Mouse (Mus musculus) regulatory T cell (primary cell): ENCODE data around the gene Rreb1.

Source experiments
- in situ Hi-C: fragments of 300-600 bp; cut with MboI, MseI; formaldehyde crosslinking; loops from one replicate; pipeline ENCODE4 v1.15.1; 2025; ENCODE audit warnings: high pct_unique_total_duplicates

The Rreb1 gene

GRCm38 (mm10) chr13:37969988-37970387, 191.8 kb downstream of the Rreb1 start:
- in situ Hi-C loops: no loop called here

GRCm38 (mm10) chr13:37970887-37971530, 192.8 kb downstream of the Rreb1 start:
- in situ Hi-C loops: no loop called here

- in situ Hi-C loops: no loop called here
Observed at GRCm38 (mm10) chr13:37974036-37974435, 195.8 kb downstream of the Rreb1 start.

- in situ Hi-C loops: no loop called here
Observed at GRCm38 (mm10) chr13:37974731-37975130, 196.5 kb downstream of the Rreb1 start.

- in situ Hi-C loops: no loop called here
Observed at GRCm38 (mm10) chr13:37979506-37979905, 201.3 kb downstream of the Rreb1 start.

- in situ Hi-C loops: no loop called here
Observed at GRCm38 (mm10) chr13:37980346-37980745, 202.1 kb downstream of the Rreb1 start.

- in situ Hi-C loops: no loop called here
Observed at GRCm38 (mm10) chr13:37981063-37981462, 202.9 kb downstream of the Rreb1 start.

- in situ Hi-C loops: no loop called here
Observed at GRCm38 (mm10) chr13:37986166-37986565, 208.0 kb downstream of the Rreb1 start.

GRCm38 (mm10) chr13:37989701-37990100, 211.5 kb downstream of the Rreb1 start:
- in situ Hi-C loops: loop anchor here (10.0 kb wide), 1 partner anchor 645 kb away; the partner anchor contains the start of gene Bloc1s5

- in situ Hi-C loops: loop anchor here (10.0 kb wide), 1 partner anchor 642 kb away; the partner anchor contains the start of gene Bloc1s5
Observed at GRCm38 (mm10) chr13:37992638-37993371, 214.6 kb downstream of the Rreb1 start.

- in situ Hi-C loops: loop anchor here (10.0 kb wide), 1 partner anchor 641 kb away; the partner anchor contains the start of gene Bloc1s5
Observed at GRCm38 (mm10) chr13:37993376-37993703, 215.1 kb downstream of the Rreb1 start.

- in situ Hi-C loops: loop anchor here (10.0 kb wide), 1 partner anchor 641 kb away; the partner anchor contains the start of gene Bloc1s5
Observed at GRCm38 (mm10) chr13:37993704-37994404, 215.7 kb downstream of the Rreb1 start, which contains the start of gene Ssr1. TSS of gene Ssr1 (minus strand) at chr13:37994217.

- in situ Hi-C loops: loop anchor here (10.0 kb wide), 1 partner anchor 640 kb away; the partner anchor contains the start of gene Bloc1s5
Observed at GRCm38 (mm10) chr13:37994405-37994749, 216.2 kb downstream of the Rreb1 start.

- in situ Hi-C loops: loop anchor here (5.0 to 10.0 kb wide), 2 partner anchors 38 to 635 kb away; partner anchors contain the start of genes Bloc1s5, Cage1 and Riok1
Observed at GRCm38 (mm10) chr13:37999713-38000112, 221.5 kb downstream of the Rreb1 start.
